Mouse (Mus musculus) liver, postnatal 0 days (tissue): Measurements from ENCODE around the gene Gm14214. TPM values are rescaled to one million over a fixed set of nuclear protein-coding genes. Genes with fewer than 3 reads are reported as not detected.
A peak's percentile ranks its signal among the peaks of the same experiment; 100 is the strongest.

Experiments used
- ATAC-seq: fragments of 200-750 bp; cut with Nextera tagmentation; 2 replicates; pipeline ENCODE4 v1.8.0; 2017; ENCODE audit warnings: mild to moderate bottlenecking, moderate library complexity
- DNase-seq: peaks from one replicate; pipeline ENCODE4 v3.0.0-alpha.2; 2016
- H3K27ac ChIP-seq: fragments of 300-500 bp; sonication (generic); 2 replicates; pipeline ENCODE4 v1.5.1; 2014; ENCODE audit warnings: antibody characterized with exemption, moderate library complexity, mild to moderate bottlenecking, low read depth
- H3K27me3 ChIP-seq: fragments of 300-500 bp; sonication (generic); 2 replicates; pipeline ENCODE4 v1.6.1; 2014; ENCODE audit warnings: low read length, control low read depth, mixed read lengths; ENCODE audit not compliant: insufficient read depth
- H3K36me3 ChIP-seq: fragments of 300-500 bp; sonication (generic); replicated peaks from 2 replicates; pipeline ENCODE4 v1.6.1; 2014; ENCODE audit warnings: mild to moderate bottlenecking, control low read depth, low read length, moderate library complexity, mixed read lengths; ENCODE audit not compliant: insufficient read depth
- H3K4me1 ChIP-seq: fragments of 300-500 bp; sonication (generic); 2 replicates; pipeline ENCODE4 v1.6.1; 2014; ENCODE audit warnings: antibody characterized with exemption, mild to moderate bottlenecking, control low read depth; ENCODE audit not compliant: insufficient read depth
- H3K4me2 ChIP-seq: fragments of 300-500 bp; sonication (generic); 2 replicates; pipeline ENCODE4 v1.6.1; 2014; ENCODE audit warnings: low read depth, mild to moderate bottlenecking, low read length, moderate library complexity, mixed read lengths
- H3K4me3 ChIP-seq: fragments of 300-500 bp; sonication (generic); 2 replicates; pipeline ENCODE4 v1.5.1; 2014; ENCODE audit warnings: low read depth, low read length
- H3K9ac ChIP-seq: fragments of 300-500 bp; sonication (generic); replicated peaks from 2 replicates; pipeline ENCODE4 v1.6.1; 2014; ENCODE audit warnings: mild to moderate bottlenecking, moderate library complexity
- H3K9me3 ChIP-seq: fragments of 300-500 bp; sonication (generic); 2 replicates; pipeline ENCODE4 v1.6.1; 2016; ENCODE audit warnings: mild to moderate bottlenecking, control low read depth, low read length, mixed read lengths
- CTCF ChIP-seq: sonication (generic); IDR thresholded peaks from 2 replicates; pipeline ENCODE4 v1.5.1; 2016; ENCODE audit warnings: antibody characterized with exemption, low read depth
- EP300 ChIP-seq: IDR thresholded peaks from 2 replicates; pipeline ENCODE4 v1.6.1; 2016; ENCODE audit warnings: antibody characterized with exemption, low read depth, mild to moderate bottlenecking
- WGBS: fragments of 180-500 bp; shearing (Covaris S2); extraction: QIAGEN DNeasy Blood & Tissue Kit; methylation state at CpG from one replicate; pipeline ENCODE4 v1.1.7; 2014; ENCODE audit not compliant: insufficient replicate concordance; 5-methylcytosine and 5-hydroxymethylcytosine counted together
- polyA plus RNA-seq: library from polyadenylated mRNA; unstranded; fragments of >200 nt; fragmentation: Nextera tagmentation; extraction: Ambion mirVana; gene quantifications from 2 replicates; pipeline ENCODE4 v1.2.1, GENCODE M21; 2015

Gene Gm14214
- polyA plus RNA-seq, 1 experiment from 2014 or later, result not detected

GRCm38 (mm10) chr2:154782856-154783650 is 13.2 kb upstream of the Gm14214 start:
- no peak overlapping the region for H3K4me2 ChIP-seq
- H3K27ac ChIP-seq, result no peak overlapping the region
- 77% methylated on average over 17 of the region's 17 CpGs for WGBS
- no peak overlapping the region for H3K4me3 ChIP-seq
- H3K9ac ChIP-seq, result no peak overlapping the region
- no peaks in the 10 kb centered on the region for H3K9me3 ChIP-seq
- DNase-seq (no peak), ATAC-seq (no peak)
- no peaks in the 10 kb centered on the region for H3K36me3 ChIP-seq
- H3K4me1 ChIP-seq, result peaks cover 17% of the 10 kb centered on the region
- no peaks in the 10 kb centered on the region for H3K27me3 ChIP-seq
- TF ChIP-seq CTCF (no peak), EP300 (no peak)

GRCm38 (mm10) chr2:154782361-154782760 is 12.5 kb upstream of the Gm14214 start:
- no peak for TF ChIP-seq EP300
- TF ChIP-seq CTCF, result no peak
- peaks cover 17% of the 10 kb centered on the region for H3K4me1 ChIP-seq
- no peak overlapping the region for H3K9ac ChIP-seq
- no peak overlapping the region for H3K27ac ChIP-seq
- no peaks in the 10 kb centered on the region for H3K9me3 ChIP-seq
- H3K4me3 ChIP-seq, result no peak overlapping the region
- H3K36me3 ChIP-seq, result no peaks in the 10 kb centered on the region
- DNase-seq, result no peak
- ATAC-seq, result no peak
- no peak overlapping the region for H3K4me2 ChIP-seq
- WGBS, result 74% methylated on average over 4 of the region's 4 CpGs
- H3K27me3 ChIP-seq, result no peaks in the 10 kb centered on the region

DNA sequence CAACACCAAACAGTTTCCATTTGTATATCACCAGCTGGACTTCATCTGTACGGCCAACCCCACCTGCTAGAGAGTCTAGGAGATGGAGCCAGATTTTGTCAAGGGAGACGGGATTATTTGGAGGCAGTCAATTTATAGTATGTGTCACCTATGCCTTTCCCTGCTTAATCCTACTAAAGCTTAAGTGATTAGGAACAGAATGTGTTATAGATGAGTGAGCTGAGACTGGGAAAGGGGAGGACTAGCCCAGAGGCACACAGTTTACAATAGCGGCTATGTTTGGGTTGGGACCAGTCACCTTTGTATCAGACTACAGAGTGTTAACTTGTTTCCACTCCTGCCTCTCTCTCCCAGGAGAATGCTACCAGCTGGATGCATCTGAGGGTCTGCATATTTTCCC is 9.8 kb upstream of the Gm14214 start:
- H3K4me3 ChIP-seq, result no peak overlapping the region
- no peak overlapping the region for H3K9ac ChIP-seq
- DNase-seq, result no peak
- no peaks in the 10 kb centered on the region for H3K36me3 ChIP-seq
- H3K27ac ChIP-seq, result no peak overlapping the region
- 73% methylated on average over 3 of the region's 3 CpGs for WGBS
- no peak for TF ChIP-seq EP300
- TF ChIP-seq CTCF, result no peak
- H3K4me1 ChIP-seq, result no peaks in the 10 kb centered on the region
- ATAC-seq, result no peak
- no peaks in the 10 kb centered on the region for H3K9me3 ChIP-seq
- no peaks in the 10 kb centered on the region for H3K27me3 ChIP-seq
- no peak overlapping the region for H3K4me2 ChIP-seq

DNA sequence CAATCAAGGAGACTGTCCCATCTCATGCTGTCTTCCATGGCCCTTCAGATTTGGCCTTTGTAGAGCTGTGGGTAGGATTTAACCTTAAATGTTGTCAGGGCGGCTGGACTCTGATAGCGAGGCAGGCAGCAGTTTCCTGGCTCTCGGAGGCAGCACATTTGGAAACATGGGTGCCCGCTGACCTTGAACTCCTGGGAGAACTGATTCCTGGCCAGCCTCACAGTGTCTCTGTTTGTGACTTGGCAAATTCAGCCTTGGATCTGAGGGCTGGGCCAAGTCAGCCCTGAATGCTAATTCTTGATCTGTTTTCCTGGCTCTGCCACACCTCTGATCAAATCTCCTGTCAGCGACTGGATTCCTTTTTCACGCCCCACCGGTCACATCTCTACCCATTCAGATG is 6.7 kb upstream of the Gm14214 start:
- no peak for DNase-seq

DNA sequence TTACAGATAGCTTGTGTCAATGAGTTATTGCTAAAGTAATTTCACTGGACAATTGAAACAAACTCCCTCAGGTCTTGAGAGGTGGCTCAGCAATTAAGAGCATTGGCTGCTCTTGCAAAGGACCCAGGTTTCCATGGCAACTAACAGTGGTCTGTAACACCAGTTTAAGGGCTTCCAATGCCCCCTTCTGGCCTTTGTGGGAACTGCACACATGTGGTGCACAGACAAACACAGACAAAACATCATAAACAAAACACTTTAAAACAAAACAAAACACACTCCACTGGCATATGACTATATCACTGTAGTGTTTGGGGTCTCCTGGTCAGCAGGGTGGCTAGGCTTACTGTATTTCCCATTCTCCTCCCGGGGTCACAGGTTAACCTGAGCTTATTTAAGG is 4.2 kb upstream of the Gm14214 start:
- H3K4me2 ChIP-seq, result no peak overlapping the region
- no peak overlapping the region for H3K27ac ChIP-seq
- no peak overlapping the region for H3K4me3 ChIP-seq
- ATAC-seq, result no peak
- H3K9ac ChIP-seq, result no peak overlapping the region
- no peaks in the 10 kb centered on the region; the same call in 1 of the 2 replicates for H3K9me3 ChIP-seq
- H3K4me1 ChIP-seq, result no peaks in the 10 kb centered on the region
- DNase-seq, result peak; percentile 62
- no peaks in the 10 kb centered on the region for H3K36me3 ChIP-seq
- H3K27me3 ChIP-seq, result no peaks in the 10 kb centered on the region
- TF ChIP-seq CTCF (peak; percentile 65), EP300 (no peak)
- WGBS, result 81% methylated on average over 1 of the region's 1 CpGs

More for the DNA sequence above, 6.7 kb upstream of the Gm14214 start:
- Histone ChIP-seq H3K9ac (no peak overlapping the region), H3K9me3 (no peaks in the 10 kb centered on the region; the same call in 1 of the 2 replicates), H3K27me3 (no peaks in the 10 kb centered on the region), H3K27ac (no peak overlapping the region), H3K4me1 (no peaks in the 10 kb centered on the region), H3K36me3 (no peaks in the 10 kb centered on the region), H3K4me2 (no peak overlapping the region), H3K4me3 (no peak overlapping the region)
- WGBS, result 61% methylated on average over 7 of the region's 7 CpGs
- no peak for ATAC-seq
- TF ChIP-seq CTCF (no peak), EP300 (no peak)

DNA sequence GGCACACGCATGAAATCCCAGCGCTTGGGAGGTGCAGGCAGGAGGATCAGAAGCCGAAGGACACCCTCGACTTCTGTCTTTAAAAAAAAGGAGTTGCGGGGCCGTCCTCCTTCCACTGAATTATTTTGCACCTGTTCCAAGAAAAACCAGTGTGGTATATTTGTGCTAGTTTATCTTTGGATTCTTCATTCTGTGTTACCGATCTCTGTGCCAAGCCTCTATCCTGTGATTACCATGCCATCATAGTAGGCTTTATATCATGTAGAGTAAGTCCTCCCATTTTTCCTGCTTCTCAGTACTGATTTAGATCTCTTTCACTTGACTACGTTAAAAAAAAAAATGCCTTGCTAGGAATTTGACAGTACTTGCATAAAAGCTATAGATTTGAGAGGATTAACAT is 1.8 kb upstream of the Gm14214 start:
- Histone ChIP-seq H3K36me3 (no peaks in the 10 kb centered on the region), H3K4me2 (no peak overlapping the region), H3K27ac (no peak overlapping the region), H3K9ac (no peak overlapping the region), H3K4me3 (no peak overlapping the region), H3K4me1 (0 out of 2 replicates have a peak, but pooled peaks cover 4% of the 10 kb centered on the region), H3K9me3 (no peaks in the 10 kb centered on the region; the same call in 1 of the 2 replicates), H3K27me3 (no peaks in the 10 kb centered on the region)
- no peak for TF ChIP-seq CTCF
- TF ChIP-seq EP300, result no peak
- no peak for DNase-seq
- no peak for ATAC-seq
- WGBS, result 76% methylated on average over 8 of the region's 8 CpGs
